Mouse (Mus musculus) frontal cortex, adult 2 months (tissue): ENCODE measurements around the gene Cnpy3. TPM values are rescaled to one million over a fixed set of nuclear protein-coding genes. Genes with fewer than 3 reads are reported as not detected.
A peak's percentile ranks its signal among the peaks of the same experiment; 100 is the strongest.
"Not testable (repeated sequence)": the region's sequence is repeated elsewhere in the genome, so short reads cannot be mapped to it uniquely, and the experiment has no call there.

Source experiments
- DNase-seq, 2 experiments: peaks; one replicate each; pipeline ENCODE4 v3.0.0; 2022; ENCODE audit warnings: low spot score in 1 of 2; ENCODE audit errors: extremely low spot score in 1 of 2
- polyA plus RNA-seq: library from polyadenylated mRNA; depleted of rRNA; stranded (reverse); fragments of >200 nt; gene quantifications from 2 replicates; pipeline ENCODE4 v1.2.3, GENCODE M21; 2012; rRNA removed

Gene Cnpy3
- polyA plus RNA-seq, result 86.0 and 88.3 TPM in 2 replicates

DNA sequence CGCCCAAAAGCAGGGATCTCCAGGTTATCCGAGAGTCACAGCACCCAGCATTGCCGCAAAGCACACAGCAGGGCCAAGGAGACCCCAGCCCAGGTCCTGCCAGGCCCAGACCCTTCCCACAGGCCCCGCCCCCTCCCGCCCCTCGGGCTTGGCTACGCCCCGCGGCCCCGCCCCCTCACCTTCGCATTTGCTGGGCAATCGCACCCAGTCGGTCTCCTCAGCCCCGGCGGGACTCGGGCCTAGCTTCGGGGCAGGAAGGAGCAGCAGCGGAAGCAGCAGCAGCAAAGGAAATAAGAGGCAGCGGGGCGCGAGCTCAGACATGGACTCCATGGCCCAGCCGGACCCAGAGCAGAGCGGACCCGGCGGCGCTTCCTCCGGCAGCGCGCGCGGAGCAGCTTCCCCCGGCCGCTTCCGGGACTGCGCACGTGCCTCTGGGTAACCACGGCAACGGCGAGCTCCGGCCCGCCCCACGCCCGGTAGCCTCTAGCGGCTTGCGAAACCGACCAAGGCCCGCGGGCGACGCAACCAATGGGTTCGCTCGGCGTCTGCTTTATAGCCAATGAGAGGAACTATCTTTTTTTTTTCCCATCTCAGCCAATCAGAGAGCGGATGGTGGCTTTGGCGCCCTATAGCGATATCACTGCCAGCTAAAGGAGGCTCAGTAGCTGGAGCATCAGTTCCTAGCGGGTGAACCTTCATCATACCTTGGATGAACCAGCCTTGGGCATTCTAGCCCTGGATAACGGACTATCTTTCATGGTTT, at the start of gene Cnpy3:
Cnpy3 (minus strand) TSS at position 421 of the 763 bp plus-strand sequence.
- peak; percentile 97 to 98 for DNase-seq

- DNase-seq, result no peak
Measured at GRCm38 (mm10) chr17:46801761-46802160, 49.7 kb upstream of the Cnpy3 start.

DNA sequence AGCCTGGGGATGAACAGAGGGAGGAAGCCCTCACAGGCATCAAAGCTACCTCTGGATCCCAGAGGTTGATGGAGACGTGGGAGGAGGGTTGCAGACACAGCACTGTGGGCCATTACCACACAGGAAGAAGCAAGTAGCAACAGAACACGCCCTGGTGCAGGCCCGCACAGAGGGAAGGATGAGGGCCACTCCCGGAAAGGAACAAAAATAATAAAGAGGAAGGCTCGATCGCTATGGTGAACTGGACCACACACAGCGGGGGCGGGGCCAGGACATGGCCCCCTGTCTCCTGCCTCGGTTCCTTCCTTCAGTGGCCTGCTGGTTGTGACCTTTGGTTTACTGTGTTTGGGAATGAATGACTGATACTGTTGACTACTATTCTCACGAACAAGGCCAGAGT, 47.7 kb upstream of the Cnpy3 start:
- DNase-seq, result no peak

GRCm38 (mm10) chr17:46797386-46797785, 45.4 kb upstream of the Cnpy3 start:
- no peak for DNase-seq

DNA sequence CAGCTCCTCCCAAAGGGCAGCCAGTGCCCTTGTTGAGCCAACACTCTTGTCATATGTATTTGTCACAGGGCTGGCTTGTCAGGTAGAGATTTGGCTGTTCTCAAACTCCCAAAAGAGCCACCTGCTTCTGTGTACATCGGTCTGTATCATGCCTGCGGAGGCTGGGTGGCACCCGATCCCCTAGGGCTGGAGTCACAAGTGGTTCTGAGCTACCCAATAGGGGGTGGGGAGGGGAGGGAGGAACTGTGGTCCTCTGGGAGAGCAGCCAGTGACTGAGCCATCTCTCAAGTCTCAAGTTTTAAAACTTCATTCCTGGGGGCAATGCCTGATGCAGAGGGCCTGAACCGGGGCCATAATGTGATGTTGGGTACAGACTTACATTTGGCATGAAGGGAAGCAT, 44.7 kb upstream of the Cnpy3 start:
- DNase-seq, result no peak

DNA sequence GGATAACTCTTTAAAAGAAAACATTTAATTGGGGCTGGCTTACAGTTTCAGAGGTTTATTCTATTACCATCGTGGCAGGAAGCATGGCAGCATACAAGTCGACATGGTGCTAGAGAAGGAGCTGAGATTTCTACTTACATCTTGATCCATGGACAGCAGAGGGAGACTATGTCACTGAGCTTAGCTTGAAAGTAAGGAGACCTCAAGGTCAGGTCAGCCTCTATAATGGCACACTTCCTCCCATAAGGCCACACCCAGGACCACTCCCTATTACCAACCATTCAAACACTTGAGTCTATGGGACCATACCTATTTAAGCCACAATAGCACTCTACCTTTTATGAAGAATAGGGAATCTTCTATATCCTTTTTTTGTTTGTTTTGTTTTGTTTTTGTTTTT, 40.9 kb upstream of the Cnpy3 start:
- no peak for DNase-seq

GRCm38 (mm10) chr17:46787974-46788373, 36.0 kb upstream of the Cnpy3 start:
- not testable (repeated sequence) for DNase-seq

DNA sequence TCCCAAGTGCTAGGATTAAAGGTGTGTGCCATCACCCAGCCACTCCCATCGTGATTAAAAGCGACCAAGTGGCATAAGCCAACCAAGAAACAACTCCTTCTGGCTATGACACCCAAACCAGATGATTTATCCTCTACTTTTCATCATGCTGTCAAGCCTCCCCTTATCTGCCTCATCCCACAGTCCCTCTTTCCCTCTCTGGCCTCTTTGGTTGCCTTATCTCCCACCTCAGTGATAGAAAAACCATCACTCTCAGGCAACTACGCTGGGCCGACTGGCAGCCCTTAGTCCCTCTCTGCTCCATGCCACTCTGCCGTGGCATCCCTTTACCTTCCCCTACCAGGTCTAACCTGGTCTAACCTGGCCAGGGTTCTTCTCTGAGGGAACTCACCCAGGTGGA, 34.9 kb upstream of the Cnpy3 start:
- DNase-seq, result no peak

GRCm38 (mm10) chr17:46783222-46783565, 31.2 kb upstream of the Cnpy3 start:
- no peak for DNase-seq

- DNase-seq, result peak; percentile 76 to 93
Measured at GRCm38 (mm10) chr17:46782341-46783221, 30.6 kb upstream of the Cnpy3 start, which contains the start of gene Rpl7l1. Gene Rpl7l1 (minus strand): TSS chr17:46782672.

DNA sequence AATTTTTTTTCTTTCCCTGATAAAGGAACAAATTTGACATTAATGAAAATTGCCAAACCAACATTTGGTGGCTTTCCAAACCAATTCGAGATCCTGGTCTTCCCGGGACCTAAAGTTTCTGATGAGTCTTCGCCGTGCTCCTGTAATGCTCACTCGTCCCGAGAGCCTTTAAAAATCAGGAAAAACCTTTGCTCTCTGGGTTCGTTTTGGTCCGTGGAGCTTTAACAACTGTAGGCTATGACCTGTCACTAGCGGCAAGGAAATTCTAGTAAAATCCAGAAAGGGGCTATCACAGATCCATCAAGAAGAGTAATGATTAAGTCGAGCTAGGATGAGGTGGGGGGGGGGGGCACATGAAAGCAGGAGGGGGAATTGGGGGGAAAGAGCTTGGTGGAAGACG, 29.9 kb upstream of the Cnpy3 start:
- no peak for DNase-seq

DNA sequence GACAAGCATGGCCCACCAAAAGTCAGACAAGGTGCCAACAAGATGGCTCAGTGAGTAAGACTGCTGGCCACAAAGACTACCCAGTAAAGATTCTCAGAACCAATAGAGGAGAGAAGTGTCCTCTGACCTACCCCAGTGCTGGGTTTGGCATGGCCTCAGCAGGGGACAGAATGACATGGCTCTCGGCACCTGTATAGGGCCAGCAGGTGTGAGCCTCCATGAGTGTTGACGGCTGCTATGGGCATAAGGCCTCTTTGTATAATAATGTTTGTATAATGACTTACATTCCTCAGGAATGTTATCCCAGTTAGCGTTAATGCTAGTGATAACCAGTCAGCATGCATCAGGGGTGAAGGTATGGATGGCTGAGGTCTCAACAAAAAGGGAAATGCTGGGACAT, 24.1 kb upstream of the Cnpy3 start:
- DNase-seq, result no peak

GRCm38 (mm10) chr17:46775070-46775469, 23.1 kb upstream of the Cnpy3 start:
- DNase-seq, result no peak

GRCm38 (mm10) chr17:46774131-46774472, 22.1 kb upstream of the Cnpy3 start:
- no peak for DNase-seq

GRCm38 (mm10) chr17:46773278-46774130, 21.5 kb upstream of the Cnpy3 start:
- DNase-seq, result no peak

- DNase-seq, result peak; percentile 67 to 84
Measured at GRCm38 (mm10) chr17:46772404-46773277, 20.6 kb upstream of the Cnpy3 start, which contains the start of gene 2310039H08Rik. Gene 2310039H08Rik (plus strand): TSS chr17:46772635.

- no peak for DNase-seq
Measured at GRCm38 (mm10) chr17:46772038-46772403, 20.0 kb upstream of the Cnpy3 start.

- DNase-seq, result no peak
Measured at GRCm38 (mm10) chr17:46771616-46772015, 19.6 kb upstream of the Cnpy3 start.

DNA sequence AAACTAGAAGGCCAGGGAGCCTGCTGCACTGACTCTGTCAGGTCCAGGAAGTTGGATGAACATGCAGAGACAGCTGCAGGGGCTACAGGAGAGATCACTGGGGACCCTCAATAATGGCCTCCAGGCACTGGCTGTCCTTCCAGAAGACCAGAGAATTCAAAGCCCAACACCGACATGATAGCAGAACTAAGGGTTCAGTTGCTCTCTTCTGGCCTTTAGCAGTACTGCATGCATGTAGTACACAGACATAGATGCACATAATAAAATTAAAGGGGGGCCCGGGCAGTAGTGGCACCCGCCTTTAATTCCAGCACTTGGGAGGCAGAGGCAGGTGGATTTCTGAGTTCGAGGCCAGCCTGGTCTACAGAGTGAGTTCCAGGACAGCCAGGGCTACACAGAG, 19.0 kb upstream of the Cnpy3 start:
- no peak for DNase-seq

GRCm38 (mm10) chr17:46770546-46770945, 18.5 kb upstream of the Cnpy3 start:
- no peak for DNase-seq
